Mouse (Mus musculus) E14TG2a.4 (cell line): ENCODE data around the gene Cd200r3.

Experiments used
- CTCF ChIP-seq: conservative IDR thresholded peaks from 2 replicates; pipeline ENCODE4 v1.5.1; 2014; ENCODE audit warnings: low read length
- NANOG ChIP-seq: IDR thresholded peaks from 2 replicates; pipeline ENCODE4 v1.6.1; 2014; ENCODE audit warnings: borderline replicate concordance, low read length, mixed read lengths
- POU5F1 ChIP-seq: IDR thresholded peaks from 2 replicates; pipeline ENCODE4 v1.6.1; 2014; ENCODE audit warnings: low read length, borderline replicate concordance

DNA sequence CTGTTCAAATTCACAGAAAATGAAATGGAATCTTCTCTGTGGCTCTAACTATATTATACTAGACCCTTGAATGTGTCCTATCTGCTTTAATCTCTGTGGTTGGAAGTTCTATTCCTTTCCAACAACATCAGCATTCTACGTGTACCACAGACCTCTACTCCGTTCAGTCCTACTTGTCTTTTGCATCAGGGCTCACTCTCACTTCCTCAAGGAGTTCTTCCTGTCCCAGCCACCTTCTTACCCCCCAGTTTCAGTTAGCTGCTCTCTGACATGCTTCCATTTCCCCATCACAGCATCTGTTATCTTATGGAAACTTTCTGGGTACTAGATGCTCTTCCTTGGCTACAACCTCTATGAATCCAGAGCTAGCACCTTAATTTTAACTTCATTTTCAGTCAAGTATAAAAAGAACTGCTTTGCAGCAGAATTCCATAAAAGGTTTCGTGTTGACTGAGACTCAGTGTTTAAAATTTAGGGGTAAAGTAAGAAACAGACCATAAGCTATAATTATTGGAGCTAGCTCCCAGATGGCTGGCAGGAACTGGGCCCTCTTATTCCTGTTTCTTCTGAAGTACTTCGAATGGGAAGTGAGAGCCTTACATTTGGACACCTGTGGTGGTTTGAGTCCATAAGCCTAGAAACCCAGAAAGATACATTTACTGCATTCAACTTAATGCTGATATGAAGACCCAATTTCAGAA lies 50.0 kb downstream of the Cd200r3 start:
- TF ChIP-seq POU5F1 (no peak), CTCF (no peak), NANOG (no peak)
